Mouse (Mus musculus): ENCODE measurements around the gene Hes2. TPM values are rescaled to one million over a fixed set of nuclear protein-coding genes. Genes with fewer than 3 reads are reported as not detected.

The Hes2 gene
- total RNA-seq (2012; rRNA removed) = 0.32 and 0.58 TPM in 2 replicates

- peaks cover 2 to 3% of the 10 kb centered on the region in 2 experiments; a peak in 2 of 4 replicates for H3K4me1 ChIP-seq (ENCODE audit: control insufficient read depth in 2 of 2, insufficient read depth in 2 of 2, low read length in 2 of 2, poor library complexity in 1 of 2)
- peak within 1 kb of the TSS; percentile 61 to 69 for H3K4me3 ChIP-seq (ENCODE audit: insufficient read depth in 1 of 2, low read depth in 1 of 2, low read length in 2 of 2, poor library complexity in 1 of 2, severe bottlenecking in 1 of 2)
- no peak within 1 kb of the TSS for H3K9ac ChIP-seq (ENCODE audit: insufficient read depth, low read depth, low read length, poor library complexity, severe bottlenecking)
- TF ChIP-seq MAFK (IDR thresholded peaks at IDR 0.05; ENCODE audit: insufficient read depth, low read depth, low read length) (no peak), ZC3H11A (IDR thresholded peaks at IDR 0.05; ENCODE audit: borderline replicate concordance, low read depth, low read length) (no peak), HCFC1 (IDR thresholded peaks at IDR 0.05; ENCODE audit: borderline replicate concordance, insufficient read depth, low read length) (no peak), CHD2 (IDR thresholded peaks at IDR 0.05; ENCODE audit: low read depth, low read length) (no peak), ZNF384 (IDR thresholded peaks at IDR 0.05; ENCODE audit: low read depth, low read length) (no peak)
- no peaks in the 10 kb centered on the region for H3K9me3 ChIP-seq (ENCODE audit: control insufficient read depth, insufficient read depth, low read depth, low read length)
- in situ Hi-C loops (cut with MboI; ENCODE audit: low sequenced_read_pairs in 2 of 2, unreplicated experiment in 2 of 2) = no loop called here
- DNase-seq (ENCODE audit: low read depth, low spot score) = no peak
- no peaks in the 10 kb centered on the region for H3K36me3 ChIP-seq (ENCODE audit: control insufficient read depth, insufficient read depth, low read length, poor library complexity, severe bottlenecking)
- no peak within 1 kb of the TSS for H3K27ac ChIP-seq (ENCODE audit: insufficient read depth, low read depth, low read length, poor library complexity, severe bottlenecking)
Measured at GRCm38 (mm10) chr4:152158585-152159284, at the start of gene Hes2. Hes2 (plus strand) TSS chr4:152158867.

- TF ChIP-seq MAFK (IDR thresholded peaks at IDR 0.05; ENCODE audit: insufficient read depth, low read depth, low read length) = no peak
- no peak for TF ChIP-seq ZC3H11A (IDR thresholded peaks at IDR 0.05; ENCODE audit: borderline replicate concordance, low read depth, low read length)
- TF ChIP-seq ZNF384 (IDR thresholded peaks at IDR 0.05; ENCODE audit: low read depth, low read length) = no peak
- TF ChIP-seq CHD2 (IDR thresholded peaks at IDR 0.05; ENCODE audit: low read depth, low read length) = no peak
- TF ChIP-seq HCFC1 (IDR thresholded peaks at IDR 0.05; ENCODE audit: borderline replicate concordance, insufficient read depth, low read length) = no peak
- H3K4me3 ChIP-seq (ENCODE audit: insufficient read depth in 1 of 2, low read depth in 1 of 2, low read length in 2 of 2, poor library complexity in 1 of 2, severe bottlenecking in 1 of 2) = no peak overlapping the region
- no peak for DNase-seq (ENCODE audit: low read depth, low spot score)
- peaks cover 2 to 16% of the 10 kb centered on the region in 2 experiments; a peak in 2 of 4 replicates for H3K4me1 ChIP-seq (ENCODE audit: control insufficient read depth in 2 of 2, insufficient read depth in 2 of 2, low read length in 2 of 2, poor library complexity in 1 of 2)
- H3K9me3 ChIP-seq (ENCODE audit: control insufficient read depth, insufficient read depth, low read depth, low read length) = no peaks in the 10 kb centered on the region
- in situ Hi-C loops (cut with MboI; ENCODE audit: low sequenced_read_pairs in 2 of 2, unreplicated experiment in 2 of 2) = no loop called here
- no peak overlapping the region for H3K9ac ChIP-seq (ENCODE audit: insufficient read depth, low read depth, low read length, poor library complexity, severe bottlenecking)
- H3K36me3 ChIP-seq (ENCODE audit: control insufficient read depth, insufficient read depth, low read length, poor library complexity, severe bottlenecking) = peaks cover 61% of the 10 kb centered on the region
- no peak overlapping the region for H3K27ac ChIP-seq (ENCODE audit: insufficient read depth, low read depth, low read length, poor library complexity, severe bottlenecking)
Measured at GRCm38 (mm10) chr4:152109509-152109908, 49.2 kb upstream of the Hes2 start.

GRCm38 (mm10) chr4:152110689-152111088 lies 48.0 kb upstream of the Hes2 start:
- H3K4me3 ChIP-seq (ENCODE audit: insufficient read depth in 1 of 2, low read depth in 1 of 2, low read length in 2 of 2, poor library complexity in 1 of 2, severe bottlenecking in 1 of 2) = no peak overlapping the region
- no peak for DNase-seq (ENCODE audit: low read depth, low spot score)
- H3K9me3 ChIP-seq (ENCODE audit: control insufficient read depth, insufficient read depth, low read depth, low read length) = no peaks in the 10 kb centered on the region
- peaks cover 65% of the 10 kb centered on the region for H3K36me3 ChIP-seq (ENCODE audit: control insufficient read depth, insufficient read depth, low read length, poor library complexity, severe bottlenecking)
- peaks cover 4 to 20% of the 10 kb centered on the region in 2 experiments; a peak in 2 of 4 replicates for H3K4me1 ChIP-seq (ENCODE audit: control insufficient read depth in 2 of 2, insufficient read depth in 2 of 2, low read length in 2 of 2, poor library complexity in 1 of 2)
- TF ChIP-seq HCFC1 (IDR thresholded peaks at IDR 0.05; ENCODE audit: borderline replicate concordance, insufficient read depth, low read length) = no peak
- no peak for TF ChIP-seq ZNF384 (IDR thresholded peaks at IDR 0.05; ENCODE audit: low read depth, low read length)
- no peak for TF ChIP-seq CHD2 (IDR thresholded peaks at IDR 0.05; ENCODE audit: low read depth, low read length)
- TF ChIP-seq MAFK (IDR thresholded peaks at IDR 0.05; ENCODE audit: insufficient read depth, low read depth, low read length) = no peak
- TF ChIP-seq ZC3H11A (IDR thresholded peaks at IDR 0.05; ENCODE audit: borderline replicate concordance, low read depth, low read length) = no peak
- H3K27ac ChIP-seq (ENCODE audit: insufficient read depth, low read depth, low read length, poor library complexity, severe bottlenecking) = no peak overlapping the region
- in situ Hi-C loops (cut with MboI; ENCODE audit: low sequenced_read_pairs in 2 of 2, unreplicated experiment in 2 of 2) = no loop called here
- no peak overlapping the region for H3K9ac ChIP-seq (ENCODE audit: insufficient read depth, low read depth, low read length, poor library complexity, severe bottlenecking)

- Histone ChIP-seq H3K4me3 (ENCODE audit: insufficient read depth in 1 of 2, low read depth in 1 of 2, low read length in 2 of 2, poor library complexity in 1 of 2, severe bottlenecking in 1 of 2) (no peak overlapping the region), H3K9ac (ENCODE audit: insufficient read depth, low read depth, low read length, poor library complexity, severe bottlenecking) (no peak overlapping the region), H3K36me3 (ENCODE audit: control insufficient read depth, insufficient read depth, low read length, poor library complexity, severe bottlenecking) (peaks cover 54% of the 10 kb centered on the region), H3K27ac (ENCODE audit: insufficient read depth, low read depth, low read length, poor library complexity, severe bottlenecking) (no peak overlapping the region), H3K9me3 (ENCODE audit: control insufficient read depth, insufficient read depth, low read depth, low read length) (no peaks in the 10 kb centered on the region), H3K4me1 (ENCODE audit: control insufficient read depth in 2 of 2, insufficient read depth in 2 of 2, low read length in 2 of 2, poor library complexity in 1 of 2) (peaks cover 4 to 21% of the 10 kb centered on the region in 2 experiments; a peak in 2 of 4 replicates)
- in situ Hi-C loops (cut with MboI; ENCODE audit: low sequenced_read_pairs in 2 of 2, unreplicated experiment in 2 of 2) = no loop called here
- TF ChIP-seq CHD2 (IDR thresholded peaks at IDR 0.05; ENCODE audit: low read depth, low read length) = no peak
- TF ChIP-seq ZNF384 (IDR thresholded peaks at IDR 0.05; ENCODE audit: low read depth, low read length) = no peak
- TF ChIP-seq ZC3H11A (IDR thresholded peaks at IDR 0.05; ENCODE audit: borderline replicate concordance, low read depth, low read length) = no peak
- TF ChIP-seq HCFC1 (IDR thresholded peaks at IDR 0.05; ENCODE audit: borderline replicate concordance, insufficient read depth, low read length) = no peak
- TF ChIP-seq MAFK (IDR thresholded peaks at IDR 0.05; ENCODE audit: insufficient read depth, low read depth, low read length) = no peak
- DNase-seq (ENCODE audit: low read depth, low spot score) = no peak
Measured at GRCm38 (mm10) chr4:152112329-152112728, 46.3 kb upstream of the Hes2 start.

All from ES-E14 (cell line).